Mouse (Mus musculus): ENCODE data around the gene Ppp4r4.

DNA sequence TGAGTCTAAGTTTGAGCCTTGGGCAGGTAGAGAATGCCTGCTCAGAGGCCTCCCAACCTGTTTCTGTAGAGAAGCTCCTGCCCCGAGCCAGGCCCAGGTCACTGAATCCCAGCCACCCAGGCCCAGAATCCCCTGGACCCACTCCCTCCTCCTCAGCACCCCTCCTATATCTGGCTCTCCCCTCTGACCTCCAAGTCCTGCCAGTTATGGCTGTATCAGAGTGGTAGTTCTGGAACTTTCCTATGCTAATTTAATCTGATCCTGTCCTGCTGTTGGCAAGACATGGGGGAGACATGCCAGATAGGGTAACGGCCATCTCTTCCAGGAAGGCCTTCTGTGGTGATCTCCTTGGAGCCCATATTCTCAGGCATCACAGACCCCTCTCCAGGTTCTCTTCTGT is 49.3 kb upstream of the Ppp4r4 start:
- no peak for TF ChIP-seq HCFC1 (IDR thresholded peaks at IDR 0.05; ENCODE audit: borderline replicate concordance, insufficient read depth, low read length)
- TF ChIP-seq ZNF384 (IDR thresholded peaks at IDR 0.05; ENCODE audit: low read depth, low read length): no peak
- TF ChIP-seq ZC3H11A (IDR thresholded peaks at IDR 0.05; ENCODE audit: borderline replicate concordance, low read depth, low read length): no peak
- no peak for TF ChIP-seq MAFK (IDR thresholded peaks at IDR 0.05; ENCODE audit: insufficient read depth, low read depth, low read length)
- no peak for TF ChIP-seq CHD2 (IDR thresholded peaks at IDR 0.05; ENCODE audit: low read depth, low read length)

All from ES-E14 (cell line).